Mouse (Mus musculus): ENCODE results near the gene Retreg2. TPM values are rescaled to one million over a fixed set of nuclear protein-coding genes. Genes with fewer than 3 reads are reported as not detected.

Retreg2 gene
- polyA plus RNA-seq, 1 experiment from 2014 or later, result 27.7 TPM

- peaks cover 2% of the 10 kb centered on the region for H3K36me3 ChIP-seq (replicated peaks; ENCODE audit: control insufficient read depth, insufficient read depth, low read depth, low read length)
- H3K4me1 ChIP-seq (ENCODE audit: control insufficient read depth, insufficient read depth, low read length), result 0 out of 2 replicates have a peak, but pooled peaks cover 3% of the 10 kb centered on the region
- ATAC-seq (replicated peaks; ENCODE audit: insufficient number of reproducible peaks, low FRiP score, low TSS enrichment, low read depth) (no peak), DNase-seq (ENCODE audit: low spot score) (no peak)
- no peaks in the 10 kb centered on the region for H3K9me3 ChIP-seq (replicated peaks; ENCODE audit: control insufficient read depth, low read length)
- H3K27me3 ChIP-seq (ENCODE audit: control insufficient read depth, insufficient read depth, low read length), result no peaks in the 10 kb centered on the region
- peak overlapping the region; percentile 60 for H3K4me3 ChIP-seq (ENCODE audit: low read depth, low read length)
- H3K4me2 ChIP-seq (ENCODE audit: low read depth, low read length), result peak overlapping the region; percentile 96
- 40% methylated on average over 7 of the region's 7 CpGs for WGBS
- no peak overlapping the region for H3K9ac ChIP-seq (replicated peaks; ENCODE audit: low read length)
- H3K27ac ChIP-seq (replicated peaks; ENCODE audit: low read depth, low read length), result no peak overlapping the region
Observed at GRCm38 (mm10) chr1:75180741-75181140, 38.2 kb downstream of the Retreg2 start.

GRCm38 (mm10) chr1:75181377-75181870 lies 38.8 kb downstream of the Retreg2 start:
- H3K9ac ChIP-seq (replicated peaks; ENCODE audit: low read length), result no peak overlapping the region
- no peak overlapping the region for H3K4me2 ChIP-seq (ENCODE audit: low read depth, low read length)
- DNase-seq (ENCODE audit: low spot score), result no peak
- H3K4me3 ChIP-seq (ENCODE audit: low read depth, low read length), result no peak overlapping the region
- no peaks in the 10 kb centered on the region for H3K27me3 ChIP-seq (ENCODE audit: control insufficient read depth, insufficient read depth, low read length)
- WGBS, result 81% methylated on average over 4 of the region's 4 CpGs
- peaks cover 2% of the 10 kb centered on the region for H3K36me3 ChIP-seq (replicated peaks; ENCODE audit: control insufficient read depth, insufficient read depth, low read depth, low read length)
- H3K4me1 ChIP-seq (ENCODE audit: control insufficient read depth, insufficient read depth, low read length), result 0 out of 2 replicates have a peak, but pooled peaks cover 3% of the 10 kb centered on the region
- no peak for ATAC-seq (replicated peaks; ENCODE audit: insufficient number of reproducible peaks, low FRiP score, low TSS enrichment, low read depth)
- H3K9me3 ChIP-seq (replicated peaks; ENCODE audit: control insufficient read depth, low read length), result no peaks in the 10 kb centered on the region
- H3K27ac ChIP-seq (replicated peaks; ENCODE audit: low read depth, low read length), result no peak overlapping the region

GRCm38 (mm10) chr1:75182160-75182559 lies 39.6 kb downstream of the Retreg2 start:
- no peaks in the 10 kb centered on the region for H3K27me3 ChIP-seq (ENCODE audit: control insufficient read depth, insufficient read depth, low read length)
- H3K9ac ChIP-seq (replicated peaks; ENCODE audit: low read length), result no peak overlapping the region
- H3K4me2 ChIP-seq (ENCODE audit: low read depth, low read length), result no peak overlapping the region
- H3K27ac ChIP-seq (replicated peaks; ENCODE audit: low read depth, low read length), result no peak overlapping the region
- WGBS, result 74% methylated on average over 4 of the region's 4 CpGs
- no peak for ATAC-seq (replicated peaks; ENCODE audit: insufficient number of reproducible peaks, low FRiP score, low TSS enrichment, low read depth)
- no peak for DNase-seq (ENCODE audit: low spot score)
- no peaks in the 10 kb centered on the region for H3K9me3 ChIP-seq (replicated peaks; ENCODE audit: control insufficient read depth, low read length)
- H3K36me3 ChIP-seq (replicated peaks; ENCODE audit: control insufficient read depth, insufficient read depth, low read depth, low read length), result peaks cover 2% of the 10 kb centered on the region
- no peak overlapping the region for H3K4me3 ChIP-seq (ENCODE audit: low read depth, low read length)
- 0 out of 2 replicates have a peak, but pooled peaks cover 3% of the 10 kb centered on the region for H3K4me1 ChIP-seq (ENCODE audit: control insufficient read depth, insufficient read depth, low read length)

GRCm38 (mm10) chr1:75185495-75185894 lies 42.9 kb downstream of the Retreg2 start:
- Histone ChIP-seq H3K9ac (replicated peaks; ENCODE audit: low read length) (no peak overlapping the region), H3K4me3 (ENCODE audit: low read depth, low read length) (no peak overlapping the region), H3K9me3 (replicated peaks; ENCODE audit: control insufficient read depth, low read length) (no peaks in the 10 kb centered on the region), H3K27ac (replicated peaks; ENCODE audit: low read depth, low read length) (no peak overlapping the region), H3K27me3 (ENCODE audit: control insufficient read depth, insufficient read depth, low read length) (no peaks in the 10 kb centered on the region), H3K4me1 (ENCODE audit: control insufficient read depth, insufficient read depth, low read length) (no peaks in the 10 kb centered on the region), H3K4me2 (ENCODE audit: low read depth, low read length) (no peak overlapping the region), H3K36me3 (replicated peaks; ENCODE audit: control insufficient read depth, insufficient read depth, low read depth, low read length) (peaks cover 2% of the 10 kb centered on the region)
- ATAC-seq (replicated peaks; ENCODE audit: insufficient number of reproducible peaks, low FRiP score, low TSS enrichment, low read depth) (no peak), DNase-seq (ENCODE audit: low spot score) (no peak)
- 94% methylated on average over 11 of the region's 11 CpGs for WGBS

GRCm38 (mm10) chr1:75187126-75187525 lies 44.5 kb downstream of the Retreg2 start:
- Histone ChIP-seq H3K9me3 (replicated peaks; ENCODE audit: control insufficient read depth, low read length) (no peaks in the 10 kb centered on the region), H3K4me3 (ENCODE audit: low read depth, low read length) (no peak overlapping the region), H3K4me2 (ENCODE audit: low read depth, low read length) (no peak overlapping the region), H3K27me3 (ENCODE audit: control insufficient read depth, insufficient read depth, low read length) (no peaks in the 10 kb centered on the region), H3K36me3 (replicated peaks; ENCODE audit: control insufficient read depth, insufficient read depth, low read depth, low read length) (peaks cover 2% of the 10 kb centered on the region; the same call in 1 of the 2 replicates), H3K9ac (replicated peaks; ENCODE audit: low read length) (no peak overlapping the region), H3K27ac (replicated peaks; ENCODE audit: low read depth, low read length) (no peak overlapping the region), H3K4me1 (ENCODE audit: control insufficient read depth, insufficient read depth, low read length) (no peaks in the 10 kb centered on the region)
- ATAC-seq (replicated peaks; ENCODE audit: insufficient number of reproducible peaks, low FRiP score, low TSS enrichment, low read depth), result no peak
- DNase-seq (ENCODE audit: low spot score), result no peak

GRCm38 (mm10) chr1:75187914-75188483 lies 45.4 kb downstream of the Retreg2 start:
- DNase-seq (ENCODE audit: low spot score), result no peak
- no peak overlapping the region for H3K27ac ChIP-seq (replicated peaks; ENCODE audit: low read depth, low read length)
- no peaks in the 10 kb centered on the region for H3K9me3 ChIP-seq (replicated peaks; ENCODE audit: control insufficient read depth, low read length)
- H3K27me3 ChIP-seq (ENCODE audit: control insufficient read depth, insufficient read depth, low read length), result no peaks in the 10 kb centered on the region
- H3K36me3 ChIP-seq (replicated peaks; ENCODE audit: control insufficient read depth, insufficient read depth, low read depth, low read length), result no peaks in the 10 kb centered on the region; the same call in 1 of the 2 replicates
- H3K9ac ChIP-seq (replicated peaks; ENCODE audit: low read length), result no peak overlapping the region
- 88% methylated on average over 2 of the region's 2 CpGs for WGBS
- H3K4me1 ChIP-seq (ENCODE audit: control insufficient read depth, insufficient read depth, low read length), result no peaks in the 10 kb centered on the region
- no peak overlapping the region for H3K4me2 ChIP-seq (ENCODE audit: low read depth, low read length)
- no peak for ATAC-seq (replicated peaks; ENCODE audit: insufficient number of reproducible peaks, low FRiP score, low TSS enrichment, low read depth)
- no peak overlapping the region for H3K4me3 ChIP-seq (ENCODE audit: low read depth, low read length)

GRCm38 (mm10) chr1:75190577-75190976 lies 48.0 kb downstream of the Retreg2 start:
- Histone ChIP-seq H3K36me3 (replicated peaks; ENCODE audit: control insufficient read depth, insufficient read depth, low read depth, low read length) (no peaks in the 10 kb centered on the region), H3K4me1 (ENCODE audit: control insufficient read depth, insufficient read depth, low read length) (no peaks in the 10 kb centered on the region), H3K4me3 (ENCODE audit: low read depth, low read length) (no peak overlapping the region), H3K27ac (replicated peaks; ENCODE audit: low read depth, low read length) (no peak overlapping the region), H3K9ac (replicated peaks; ENCODE audit: low read length) (no peak overlapping the region), H3K27me3 (ENCODE audit: control insufficient read depth, insufficient read depth, low read length) (no peaks in the 10 kb centered on the region), H3K4me2 (ENCODE audit: low read depth, low read length) (no peak overlapping the region), H3K9me3 (replicated peaks; ENCODE audit: control insufficient read depth, low read length) (no peaks in the 10 kb centered on the region)
- 60% methylated on average over 2 of the region's 2 CpGs for WGBS
- DNase-seq (ENCODE audit: low spot score), result no peak
- ATAC-seq (replicated peaks; ENCODE audit: insufficient number of reproducible peaks, low FRiP score, low TSS enrichment, low read depth), result no peak

GRCm38 (mm10) chr1:75191258-75191621 lies 48.7 kb downstream of the Retreg2 start:
- 49% methylated on average over 5 of the region's 5 CpGs for WGBS
- DNase-seq (ENCODE audit: low spot score) (no peak), ATAC-seq (replicated peaks; ENCODE audit: insufficient number of reproducible peaks, low FRiP score, low TSS enrichment, low read depth) (no peak; the same call in 1 of the 2 replicates)
- no peaks in the 10 kb centered on the region for H3K36me3 ChIP-seq (replicated peaks; ENCODE audit: control insufficient read depth, insufficient read depth, low read depth, low read length)
- H3K4me1 ChIP-seq (ENCODE audit: control insufficient read depth, insufficient read depth, low read length), result no peaks in the 10 kb centered on the region
- peak overlapping the region; percentile 75 for H3K4me2 ChIP-seq (ENCODE audit: low read depth, low read length)
- H3K27ac ChIP-seq (replicated peaks; ENCODE audit: low read depth, low read length), result no peak overlapping the region; the same call in 1 of the 2 replicates
- peak overlapping the region; percentile 65 for H3K9ac ChIP-seq (replicated peaks; ENCODE audit: low read length)
- H3K4me3 ChIP-seq (ENCODE audit: low read depth, low read length), result peak overlapping the region; percentile 70
- no peaks in the 10 kb centered on the region for H3K9me3 ChIP-seq (replicated peaks; ENCODE audit: control insufficient read depth, low read length)
- no peaks in the 10 kb centered on the region for H3K27me3 ChIP-seq (ENCODE audit: control insufficient read depth, insufficient read depth, low read length)

All from embryonic facial prominence, embryonic 11.5 days (tissue).